Mouse (Mus musculus) myocyte (in vitro differentiated cells): ENCODE results near the gene 4930579F01Rik. TPM values are rescaled to one million over a fixed set of nuclear protein-coding genes. Genes with fewer than 3 reads are reported as not detected.

Experiments used
- H3K27me3 ChIP-seq: one replicate; pipeline ENCODE4 v1.6.1; 2011; ENCODE audit not compliant: control insufficient read depth, insufficient read depth, insufficient read length
- H3K36me3 ChIP-seq: one replicate; pipeline ENCODE4 v1.6.1; 2011; ENCODE audit not compliant: control insufficient read depth, insufficient read depth
- H3K4me2 ChIP-seq: one replicate; pipeline ENCODE4 v1.6.1; 2011; ENCODE audit warnings: low read depth, control low read depth
- H3K4me3 ChIP-seq: one replicate; pipeline ENCODE4 v1.5.1; 2011; ENCODE audit warnings: mild to moderate bottlenecking, control low read depth, moderate library complexity
- H3K79me2 ChIP-seq: one replicate; pipeline ENCODE4 v1.6.1; 2011; ENCODE audit not compliant: control insufficient read depth, insufficient read depth
- H3ac ChIP-seq: one replicate; pipeline ENCODE4 v1.6.1; 2011; ENCODE audit not compliant: control insufficient read depth, insufficient read length
- CEBPB ChIP-seq: IDR thresholded peaks from 2 replicates; pipeline ENCODE4 v1.6.1; 2011; ENCODE audit warnings: mild to moderate bottlenecking, moderate library complexity; ENCODE audit not compliant: poor library complexity, insufficient read depth, severe bottlenecking
- E2F4 ChIP-seq: IDR thresholded peaks from one replicate; pipeline ENCODE4 v1.6.1; 2011; ENCODE audit warnings: mild to moderate bottlenecking, control low read depth, moderate library complexity; ENCODE audit not compliant: insufficient read depth
- MAX ChIP-seq: IDR thresholded peaks from one replicate; pipeline ENCODE4 v1.6.1; 2011; ENCODE audit warnings: low read depth, mild to moderate bottlenecking, control low read depth
- MYOD1 ChIP-seq, 3 experiments: IDR thresholded peaks; one replicate each; pipeline ENCODE4 v1.6.1; 2011; ENCODE audit warnings: control low read depth in 2 of 3, low read depth in 2 of 3, mild to moderate bottlenecking in 2 of 3, moderate library complexity in 1 of 3; ENCODE audit not compliant: insufficient read length in 2 of 3, control insufficient read depth in 1 of 3
- MYOG ChIP-seq, 3 experiments: IDR thresholded peaks; one replicate each; pipeline ENCODE4 v1.6.1; 2011; ENCODE audit warnings: control low read depth in 2 of 3, low read depth in 2 of 3, mild to moderate bottlenecking in 2 of 3; ENCODE audit not compliant: insufficient read length in 2 of 3, control insufficient read depth in 1 of 3, insufficient read depth in 1 of 3
- POLR2A ChIP-seq: IDR thresholded peaks from one replicate; pipeline ENCODE4 v1.6.1; 2011; ENCODE audit warnings: low read depth, mild to moderate bottlenecking, control low read depth, moderate library complexity; ENCODE audit not compliant: insufficient read length
- POLR2AphosphoS2 ChIP-seq: IDR thresholded peaks from one replicate; pipeline ENCODE4 v1.6.1; 2011; ENCODE audit warnings: low read depth, control low read depth; ENCODE audit not compliant: insufficient read length
- REST ChIP-seq: IDR thresholded peaks from one replicate; pipeline ENCODE4 v1.6.1; 2011; ENCODE audit warnings: mild to moderate bottlenecking, control low read depth, moderate library complexity; ENCODE audit not compliant: insufficient read depth, insufficient read length
- SRF ChIP-seq: IDR thresholded peaks from one replicate; pipeline ENCODE4 v1.6.1; 2011; ENCODE audit warnings: low read depth; ENCODE audit not compliant: control insufficient read depth, insufficient read length
- TCF12 ChIP-seq: IDR thresholded peaks from one replicate; pipeline ENCODE4 v1.6.1; 2011; ENCODE audit warnings: mild to moderate bottlenecking, control low read depth; ENCODE audit not compliant: poor library complexity, insufficient read depth, severe bottlenecking
- TCF3 ChIP-seq: IDR thresholded peaks from one replicate; pipeline ENCODE4 v1.6.1; 2011; ENCODE audit warnings: low read depth, control low read depth; ENCODE audit not compliant: insufficient read length
- USF1 ChIP-seq: IDR thresholded peaks from one replicate; pipeline ENCODE4 v1.6.1; 2011; ENCODE audit warnings: low read depth, mild to moderate bottlenecking, control low read depth, moderate library complexity
- polyA plus RNA-seq: library from polyadenylated mRNA; unstranded; fragments of >200 nt; fragmentation: generic; extraction: Trizol; gene quantifications from one replicate; pipeline ENCODE4 v1.2.1, GENCODE M21; 2012; ENCODE audit warnings: missing spikeins

The 4930579F01Rik gene
- polyA plus RNA-seq, 1 experiment, result not detected

DNA sequence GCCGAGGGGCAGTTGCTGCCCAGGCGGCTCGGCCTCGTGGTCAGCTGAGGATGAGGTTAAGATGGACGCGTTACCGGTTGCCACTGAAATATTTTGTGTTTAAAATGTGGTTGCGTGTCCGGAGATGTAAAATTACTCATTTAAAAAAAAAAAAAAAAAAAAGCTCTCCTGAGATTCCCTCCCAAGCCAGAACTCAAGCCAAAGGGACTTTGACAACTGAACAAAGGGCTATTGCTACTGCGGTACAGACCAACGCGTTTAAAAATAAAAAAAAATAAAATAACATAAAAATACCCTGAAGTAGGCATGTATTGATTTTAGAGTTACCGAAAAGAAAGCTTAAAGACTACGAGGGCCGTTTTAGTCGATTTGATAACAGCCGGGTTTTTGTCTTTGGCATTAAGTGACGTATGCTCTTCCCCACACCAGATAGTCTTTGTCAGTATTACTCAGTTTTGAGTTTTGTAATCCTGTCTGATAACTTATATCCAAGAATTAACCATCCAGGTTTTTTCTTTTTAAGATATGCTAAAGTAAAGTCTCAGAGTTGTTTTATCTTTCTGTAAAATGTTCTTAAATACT, 49.5 kb downstream of the 4930579F01Rik start:
- no peaks in the 10 kb centered on the region for H3K27me3 ChIP-seq
- no peaks in the 10 kb centered on the region for H3K79me2 ChIP-seq
- TF ChIP-seq MYOD1 (IDR thresholded peaks at IDR 0.05; ENCODE audit: control insufficient read depth in 1 of 3, insufficient read length in 2 of 3, low read depth in 2 of 3) (no peak), REST (no peak)
- peak overlapping the region; percentile 70 for H3ac ChIP-seq
- peak overlapping the region; percentile 64 for H3K4me3 ChIP-seq
- peak overlapping the region; percentile 90 for H3K4me2 ChIP-seq
- H3K36me3 ChIP-seq, result peaks cover 9% of the 10 kb centered on the region

DNA sequence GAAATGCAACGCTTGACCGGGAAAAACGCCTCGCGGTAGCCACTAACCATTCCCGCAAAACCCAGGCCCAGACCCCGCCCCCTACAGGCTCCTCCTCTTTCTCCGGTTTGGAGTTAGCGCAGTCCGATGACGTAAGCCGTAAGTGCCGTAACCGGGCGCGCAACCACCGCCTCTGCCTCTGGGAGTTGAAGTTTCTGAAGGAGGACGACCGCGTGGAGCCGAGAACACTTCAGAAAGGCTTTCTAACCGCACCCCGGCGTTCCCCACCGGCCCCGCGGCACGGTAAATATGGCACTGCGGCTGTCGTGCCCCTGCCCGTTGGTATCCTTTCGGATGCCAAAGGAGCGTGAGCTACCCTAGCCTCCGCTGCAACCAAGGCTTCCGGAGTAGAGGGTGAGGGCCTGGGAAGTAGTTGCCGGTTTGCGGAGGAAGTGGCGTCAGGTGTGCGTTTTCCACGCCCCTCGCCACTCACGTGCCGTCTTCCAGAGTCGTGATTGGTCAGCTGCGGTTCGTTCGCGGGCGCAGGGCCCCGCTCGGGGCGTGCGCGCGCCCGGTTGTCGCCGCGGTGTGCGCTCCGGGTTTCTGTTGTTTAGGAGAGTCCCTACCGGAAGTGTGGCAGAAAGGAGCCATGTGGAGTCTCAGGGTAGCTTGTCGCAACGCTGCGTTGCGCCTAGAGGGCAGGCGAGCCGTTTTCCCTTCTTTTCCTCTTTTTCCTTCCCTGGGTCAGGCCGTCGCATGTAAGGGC, 50.1 kb downstream of the 4930579F01Rik start, which contains the start of gene Trmt10a:
Gene Trmt10a (plus strand): TSS at position 134 of the 745 bp plus-strand sequence.
- Histone ChIP-seq H3ac (peak within 1 kb of the TSS; percentile 70), H3K27me3 (no peaks in the 10 kb centered on the region), H3K36me3 (peaks cover 2% of the 10 kb centered on the region), H3K4me2 (peak within 1 kb of the TSS; percentile 90), H3K4me3 (peak within 1 kb of the TSS; percentile 64), H3K79me2 (no peaks in the 10 kb centered on the region)
- TF ChIP-seq E2F4 (no peak), CEBPB (no peak), MAX (peak; percentile 80), MYOG (IDR thresholded peaks at IDR 0.05; ENCODE audit: control insufficient read depth in 1 of 3, insufficient read depth in 1 of 3, insufficient read length in 2 of 3, low read depth in 2 of 3) (peak in 1 of 3 experiments; percentile 17), POLR2AphosphoS2 (peak; percentile 88), POLR2A (peak; percentile 62), REST (no peak), MYOD1 (IDR thresholded peaks at IDR 0.05; ENCODE audit: control insufficient read depth in 1 of 3, insufficient read length in 2 of 3, low read depth in 2 of 3) (peak in 1 of 3 experiments; percentile 11), USF1 (peak; percentile 97), SRF (peak; percentile 58), TCF12 (no peak), TCF3 (no peak)

DNA sequence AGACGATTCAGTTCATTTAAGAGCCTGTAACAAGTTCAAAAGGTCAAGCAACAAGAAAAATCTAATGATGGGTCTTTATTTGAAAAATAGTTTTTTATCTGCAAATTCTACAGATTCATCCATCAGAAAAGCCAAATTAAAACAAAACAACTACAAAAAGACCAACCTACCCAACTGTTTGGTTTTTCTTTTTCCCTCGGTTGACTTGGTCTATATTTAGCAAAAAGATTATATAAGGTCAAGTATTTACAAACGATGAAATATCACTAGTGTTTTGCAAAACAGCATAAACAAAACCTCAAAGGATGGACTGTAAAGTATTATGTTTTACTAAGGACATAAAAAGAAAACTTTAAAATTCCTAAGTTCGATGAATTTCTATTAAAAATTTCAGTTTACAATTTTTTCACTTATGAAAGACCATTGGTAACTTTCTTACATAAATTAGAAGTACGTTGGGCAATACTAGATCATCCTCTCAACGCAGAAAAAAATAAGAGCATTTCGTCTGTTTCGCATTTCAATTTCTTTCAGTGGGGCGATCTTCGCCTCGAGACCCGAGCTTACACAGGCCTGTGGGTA, 50.8 kb downstream of the 4930579F01Rik start:
- Histone ChIP-seq H3K4me3 (peak overlapping the region; percentile 64), H3K4me2 (peak overlapping the region; percentile 74), H3K27me3 (no peaks in the 10 kb centered on the region), H3K36me3 (no peaks in the 10 kb centered on the region), H3K79me2 (no peaks in the 10 kb centered on the region), H3ac (peak overlapping the region; percentile 70)
- no peak for TF ChIP-seq TCF12
- no peak for TF ChIP-seq TCF3
- no peak for TF ChIP-seq POLR2AphosphoS2
- TF ChIP-seq CEBPB, result no peak
- TF ChIP-seq USF1, result no peak
- no peak for TF ChIP-seq REST
- TF ChIP-seq MYOG (IDR thresholded peaks at IDR 0.05; ENCODE audit: control insufficient read depth in 1 of 3, insufficient read depth in 1 of 3, insufficient read length in 2 of 3, low read depth in 2 of 3), result no peak
- TF ChIP-seq MAX, result no peak
- TF ChIP-seq POLR2A, result no peak
- no peak for TF ChIP-seq E2F4

DNA sequence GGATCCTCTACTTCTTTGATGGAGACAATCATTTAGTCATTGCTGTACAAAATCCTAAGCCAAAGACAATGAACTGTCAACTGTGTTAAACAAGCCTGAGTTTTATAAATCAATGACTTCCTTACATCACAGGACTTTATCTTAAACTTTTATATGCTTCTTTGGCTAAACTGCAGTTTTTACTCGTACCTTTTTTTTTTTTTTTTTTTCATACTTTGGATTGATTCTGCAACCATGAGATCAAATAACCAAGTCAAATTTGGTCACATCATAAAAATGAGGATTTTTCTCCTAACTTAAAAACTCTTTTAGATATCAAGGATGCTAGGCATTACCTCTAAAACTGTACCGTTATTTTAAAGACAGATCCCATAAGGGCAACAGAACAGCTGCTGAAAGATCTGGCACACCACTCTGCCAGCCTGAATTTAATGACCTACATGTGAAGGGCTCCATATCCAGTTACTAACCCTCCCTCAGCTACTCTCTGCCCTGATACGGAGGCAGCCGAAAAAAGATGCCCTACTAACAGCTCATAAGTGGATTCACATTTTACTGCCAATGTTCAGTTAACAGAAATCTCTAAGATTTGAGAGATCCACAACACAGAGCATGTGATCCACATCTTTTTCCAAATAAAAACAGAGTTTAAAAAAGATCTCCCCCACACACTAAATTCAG, 51.4 kb downstream of the 4930579F01Rik start:
- H3K36me3 ChIP-seq, result no peaks in the 10 kb centered on the region
- H3K79me2 ChIP-seq, result no peaks in the 10 kb centered on the region
- TF ChIP-seq TCF12, result no peak
- peak in 2 of 3 experiments; percentile 23 to 81 for TF ChIP-seq MYOG (IDR thresholded peaks at IDR 0.05; ENCODE audit: control insufficient read depth in 1 of 3, insufficient read depth in 1 of 3, insufficient read length in 2 of 3, low read depth in 2 of 3)
- no peak for TF ChIP-seq TCF3
- TF ChIP-seq MAX, result no peak
- TF ChIP-seq CEBPB, result no peak
- peak in 2 of 3 experiments; percentile 30 to 59 for TF ChIP-seq MYOD1 (IDR thresholded peaks at IDR 0.05; ENCODE audit: control insufficient read depth in 1 of 3, insufficient read length in 2 of 3, low read depth in 2 of 3)
- no peak for TF ChIP-seq SRF
- no peak for TF ChIP-seq REST
- no peaks in the 10 kb centered on the region for H3K27me3 ChIP-seq
- H3K4me3 ChIP-seq, result peak overlapping the region; percentile 64
- peak overlapping the region; percentile 74 for H3K4me2 ChIP-seq
- H3ac ChIP-seq, result no peak overlapping the region
